Mouse (Mus musculus) liver, adult 2 months (tissue): ENCODE data around the gene D130043K22Rik. TPM values are rescaled to one million over a fixed set of nuclear protein-coding genes. Genes with fewer than 3 reads are reported as not detected.

Experiments used
- DNase-seq: peaks from one replicate; pipeline ENCODE4 v3.0.0-alpha.2; 2011; ENCODE audit warnings: low read depth, low spot score; ENCODE audit errors: extremely low read depth
- H3K27ac ChIP-seq: fragments of 200-500 bp; replicated peaks from 2 replicates; pipeline ENCODE4 v1.5.1; 2012; ENCODE audit warnings: low read depth, mild to moderate bottlenecking, control low read depth, inconsistent platforms, low read length; ENCODE audit not compliant: insufficient read depth
- H3K27me3 ChIP-seq: fragments of 200-500 bp; 2 replicates; pipeline ENCODE4 v1.6.1; 2012; ENCODE audit warnings: mild to moderate bottlenecking, moderate library complexity, low read length, inconsistent platforms; ENCODE audit not compliant: control insufficient read depth, insufficient read depth
- H3K36me3 ChIP-seq: fragments of 200-500 bp; 2 replicates; pipeline ENCODE4 v1.6.1; 2012; ENCODE audit warnings: low read length, inconsistent platforms; ENCODE audit not compliant: control insufficient read depth, insufficient read depth
- H3K4me1 ChIP-seq: fragments of 200-500 bp; 2 replicates; pipeline ENCODE4 v1.6.1; 2011; ENCODE audit warnings: low read length; ENCODE audit not compliant: control insufficient read depth, insufficient read depth
- H3K4me3 ChIP-seq: fragments of 200-500 bp; 2 replicates; pipeline ENCODE4 v1.5.1; 2011; ENCODE audit warnings: low read depth, mild to moderate bottlenecking, control low read depth, low read length, moderate library complexity; ENCODE audit not compliant: insufficient read depth
- H3K79me2 ChIP-seq: fragments of 200-500 bp; 2 replicates; pipeline ENCODE4 v1.6.1; 2012; ENCODE audit warnings: inconsistent platforms, mild to moderate bottlenecking, low read length, moderate library complexity; ENCODE audit not compliant: control insufficient read depth, insufficient read depth
- H3K9ac ChIP-seq: fragments of 200-500 bp; 2 replicates; pipeline ENCODE4 v1.6.1; 2012; ENCODE audit warnings: low read depth, mild to moderate bottlenecking, control low read depth, inconsistent platforms, low read length
- CTCF ChIP-seq: fragments of 200-500 bp; IDR thresholded peaks from 2 replicates; pipeline ENCODE4 v1.5.1; 2011; ENCODE audit warnings: low read depth, low read length, control low read depth
- POLR2A ChIP-seq: fragments of 200-500 bp; IDR thresholded peaks from 2 replicates; pipeline ENCODE4 v1.6.1; 2011; ENCODE audit warnings: low read length, control low read depth; ENCODE audit not compliant: insufficient read depth; ENCODE audit errors: extremely low read depth
- WGBS: fragments of 180-500 bp; shearing (Covaris S2); methylation state at CpG from one replicate; pipeline ENCODE4 v1.1.7; 2018; 5-methylcytosine and 5-hydroxymethylcytosine counted together
- polyA plus RNA-seq: library from polyadenylated mRNA; depleted of rRNA; stranded (reverse); fragments of >200 nt; gene quantifications from 2 replicates; pipeline ENCODE4 v1.2.3, GENCODE M21; 2012
- total RNA-seq: library from RNA; depleted of rRNA; stranded (reverse); fragments of >200 nt; gene quantifications from 2 replicates; pipeline ENCODE4 v1.2.3, GENCODE M21; 2014

The D130043K22Rik gene
- total and polyA plus RNA-seq, 2 experiments = 3.8 to 12.2 TPM

DNA sequence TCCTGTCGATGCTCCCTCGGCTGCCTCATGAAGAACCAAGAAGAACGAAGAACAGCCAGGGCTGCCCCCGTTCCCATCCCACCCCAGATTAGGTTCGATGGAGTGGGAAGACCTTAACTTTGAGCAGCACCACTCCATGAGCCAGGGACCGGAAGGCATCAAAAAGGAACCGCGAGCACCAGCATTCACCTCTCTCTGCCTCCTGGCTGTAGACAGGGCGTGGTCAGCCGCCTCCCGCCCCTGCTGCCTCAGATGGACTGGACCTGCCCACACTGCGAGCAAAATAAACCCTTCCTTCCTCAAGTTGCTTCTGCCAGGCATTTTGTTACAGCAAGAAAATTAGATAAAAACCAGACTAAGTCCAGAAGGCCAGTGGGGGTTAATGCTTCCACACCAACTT lies 16.1 kb downstream of the D130043K22Rik start:
- Histone ChIP-seq H3K9ac (no peak overlapping the region), H3K27me3 (no peaks in the 10 kb centered on the region)
- WGBS = 81% methylated on average over 12 of the region's 12 CpGs

DNA sequence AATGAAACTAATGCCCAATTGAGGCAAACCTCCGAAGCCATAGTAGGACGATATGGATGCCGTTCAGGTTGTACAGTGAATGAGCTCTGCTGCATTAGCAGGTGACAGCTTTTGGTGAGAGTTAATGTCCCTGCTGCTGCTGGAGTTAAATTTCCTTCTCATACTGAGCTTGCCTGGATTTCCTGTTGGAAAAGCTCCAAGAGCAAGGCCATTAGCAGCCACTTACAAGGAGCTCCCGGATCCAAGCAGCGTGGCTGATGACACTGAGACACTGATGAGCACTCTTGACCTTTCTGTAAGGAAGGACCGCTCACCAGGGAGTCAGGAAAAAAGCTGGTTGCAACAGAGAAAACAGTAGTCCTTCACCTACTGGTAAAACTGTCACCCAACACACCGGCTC lies 17.1 kb downstream of the D130043K22Rik start:
- TF ChIP-seq CTCF (no peak), POLR2A (no peak)
- DNase-seq = no peak
- no peak overlapping the region for H3K27ac ChIP-seq
- no peaks in the 10 kb centered on the region for H3K27me3 ChIP-seq
- no peaks in the 10 kb centered on the region for H3K79me2 ChIP-seq
- no peak overlapping the region for H3K9ac ChIP-seq
- H3K4me1 ChIP-seq = peaks cover 3% of the 10 kb centered on the region; the same call in 1 of the 2 replicates
- WGBS = 78% methylated on average over 7 of the region's 7 CpGs
- no peaks in the 10 kb centered on the region for H3K36me3 ChIP-seq
- H3K4me3 ChIP-seq = no peak overlapping the region

More for the DNA sequence above, 16.1 kb downstream of the D130043K22Rik start:
- Histone ChIP-seq H3K27ac (no peak overlapping the region), H3K79me2 (no peaks in the 10 kb centered on the region), H3K4me1 (no peaks in the 10 kb centered on the region), H3K4me3 (no peak overlapping the region), H3K36me3 (no peaks in the 10 kb centered on the region)
- TF ChIP-seq CTCF (no peak), POLR2A (no peak)
- DNase-seq = no peak

DNA sequence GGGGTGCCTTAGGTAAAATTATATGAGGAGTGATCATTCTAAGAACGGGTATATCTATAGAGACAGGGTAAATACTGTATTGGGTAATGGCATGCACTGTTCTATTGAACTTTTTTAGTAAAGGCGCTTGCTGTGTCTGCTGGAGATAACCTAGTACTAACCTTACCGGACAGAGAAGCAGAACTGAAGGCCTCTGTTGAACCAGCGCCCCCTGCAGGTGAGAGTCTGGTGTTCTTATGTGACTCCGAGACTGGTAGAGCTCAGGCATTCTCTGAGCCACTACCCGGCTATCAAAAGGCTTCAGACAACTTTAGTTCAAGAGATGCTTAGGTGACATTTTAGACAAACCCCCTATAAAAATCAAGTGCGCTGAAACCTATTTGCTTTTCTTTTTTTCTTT lies 17.6 kb downstream of the D130043K22Rik start:
- no peak overlapping the region for H3K9ac ChIP-seq
- WGBS = 25% methylated on average over 7 of the region's 7 CpGs
- no peak overlapping the region for H3K27ac ChIP-seq
- H3K79me2 ChIP-seq = no peaks in the 10 kb centered on the region
- DNase-seq = peak; percentile 72
- no peaks in the 10 kb centered on the region for H3K36me3 ChIP-seq
- TF ChIP-seq POLR2A (no peak), CTCF (peak; percentile 69)
- no peak overlapping the region for H3K4me3 ChIP-seq
- H3K4me1 ChIP-seq = peaks cover 5% of the 10 kb centered on the region
- H3K27me3 ChIP-seq = no peaks in the 10 kb centered on the region

DNA sequence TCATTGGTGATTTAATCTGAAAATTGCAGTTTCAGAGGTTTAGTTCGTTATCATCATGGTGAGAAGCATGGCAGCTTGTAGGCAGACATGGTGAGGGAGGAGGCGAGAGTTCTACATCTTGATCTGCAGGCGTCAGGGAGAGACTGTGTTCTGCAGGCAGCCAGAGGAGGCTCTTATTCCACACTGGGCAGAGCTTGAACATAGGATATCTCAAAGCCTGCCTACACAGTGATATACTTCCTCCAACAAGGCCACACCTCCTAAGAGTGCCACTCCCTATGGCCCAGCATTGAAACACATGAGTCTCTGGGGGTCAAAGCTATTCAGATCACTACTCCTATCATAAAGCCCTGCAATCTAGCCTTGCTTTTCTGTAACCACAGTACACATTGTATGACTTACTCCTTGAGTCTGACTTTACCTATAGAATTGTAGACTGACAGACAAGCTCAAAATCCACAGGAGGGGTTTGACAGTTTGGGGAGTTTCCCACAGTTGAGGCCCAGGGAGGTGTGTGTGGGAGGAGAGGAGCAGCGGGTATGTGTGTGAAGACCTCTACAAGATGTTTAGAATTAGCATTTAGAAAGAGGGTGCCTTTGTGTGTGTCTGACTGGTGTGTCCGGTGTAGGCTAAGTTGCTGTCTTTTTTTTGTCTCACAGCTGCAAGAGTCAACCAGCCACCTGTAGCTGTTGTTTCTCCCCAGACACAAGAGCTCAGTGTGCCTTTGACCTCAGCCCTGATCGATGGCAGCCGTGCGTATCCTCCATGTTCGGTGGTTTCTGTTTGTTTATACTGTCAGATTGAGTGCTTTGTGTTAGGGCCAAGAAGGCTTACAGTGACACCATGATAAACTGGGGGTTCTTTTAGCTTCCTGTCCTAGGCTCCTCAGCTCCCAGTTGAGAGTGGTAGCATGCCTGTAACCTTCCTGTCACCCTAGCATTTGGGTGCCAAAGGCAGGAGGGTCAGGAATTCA lies 21.8 kb downstream of the D130043K22Rik start:
- H3K9ac ChIP-seq = no peak overlapping the region
- H3K27me3 ChIP-seq = no peaks in the 10 kb centered on the region
- H3K4me3 ChIP-seq = no peak overlapping the region
- peak; percentile 79 for DNase-seq
- H3K4me1 ChIP-seq = peaks cover 5% of the 10 kb centered on the region
- peak overlapping the region; percentile 65 for H3K27ac ChIP-seq
- H3K79me2 ChIP-seq = no peaks in the 10 kb centered on the region
- 42% methylated on average over 9 of the region's 9 CpGs for WGBS
- TF ChIP-seq POLR2A (no peak), CTCF (no peak)
- no peaks in the 10 kb centered on the region for H3K36me3 ChIP-seq

DNA sequence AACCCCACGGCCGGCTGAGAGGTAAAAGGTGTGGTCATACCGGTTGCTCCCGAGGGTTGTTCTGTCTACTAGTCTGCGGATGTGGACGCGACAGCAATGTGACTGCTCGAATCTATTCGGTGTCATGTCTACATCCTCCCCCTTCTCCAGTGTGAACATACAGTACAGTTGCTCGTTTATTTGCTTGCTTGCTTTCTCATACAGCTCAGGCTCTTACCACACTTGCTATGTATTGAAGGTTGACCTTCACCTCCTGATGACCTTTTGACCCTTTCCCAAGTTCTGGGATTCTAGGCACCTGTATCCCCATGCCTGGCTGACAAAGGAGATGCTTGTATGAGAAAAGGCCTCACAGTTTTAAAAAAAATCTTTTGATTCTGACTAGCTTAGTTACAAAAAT lies 22.9 kb downstream of the D130043K22Rik start:
- Histone ChIP-seq H3K27me3 (no peaks in the 10 kb centered on the region), H3K4me3 (no peak overlapping the region), H3K4me1 (peaks cover 5% of the 10 kb centered on the region), H3K27ac (no peak overlapping the region), H3K36me3 (no peaks in the 10 kb centered on the region), H3K79me2 (no peaks in the 10 kb centered on the region), H3K9ac (no peak overlapping the region)
- DNase-seq = no peak
- TF ChIP-seq CTCF = no peak
- TF ChIP-seq POLR2A = no peak
- 53% methylated on average over 10 of the region's 10 CpGs for WGBS

DNA sequence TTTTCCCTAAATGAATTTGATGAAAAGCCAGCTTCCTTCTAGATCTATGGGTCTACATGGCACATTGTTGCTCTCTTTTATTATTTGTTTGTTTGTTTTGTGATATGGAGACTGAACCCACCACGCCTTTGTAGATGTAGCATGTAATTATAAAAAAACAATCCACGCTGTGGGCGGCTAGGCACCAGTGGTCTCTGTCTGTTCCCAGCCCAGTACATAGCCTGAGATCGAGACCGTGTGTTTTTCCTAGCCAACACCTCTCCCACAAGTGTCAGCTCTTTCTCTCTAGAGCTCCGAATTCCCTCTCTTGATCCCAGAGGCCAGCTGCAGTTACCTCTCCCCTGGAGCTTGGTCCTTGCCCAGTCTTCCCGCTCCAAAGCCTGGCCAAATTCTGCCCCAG lies 23.3 kb downstream of the D130043K22Rik start:
- Histone ChIP-seq H3K27ac (no peak overlapping the region), H3K9ac (no peak overlapping the region), H3K27me3 (no peaks in the 10 kb centered on the region), H3K4me1 (peaks cover 5% of the 10 kb centered on the region), H3K4me3 (no peak overlapping the region), H3K79me2 (no peaks in the 10 kb centered on the region), H3K36me3 (no peaks in the 10 kb centered on the region)
- no peak for TF ChIP-seq POLR2A
- no peak for DNase-seq
- WGBS = 99% methylated on average over 7 of the region's 7 CpGs
